Mouse (Mus musculus): ENCODE data around the gene Rad17. TPM values are rescaled to one million over a fixed set of nuclear protein-coding genes. Genes with fewer than 3 reads are reported as not detected.

Gene Rad17
- polyA plus RNA-seq, 1 experiment: 11.9 TPM

DNA sequence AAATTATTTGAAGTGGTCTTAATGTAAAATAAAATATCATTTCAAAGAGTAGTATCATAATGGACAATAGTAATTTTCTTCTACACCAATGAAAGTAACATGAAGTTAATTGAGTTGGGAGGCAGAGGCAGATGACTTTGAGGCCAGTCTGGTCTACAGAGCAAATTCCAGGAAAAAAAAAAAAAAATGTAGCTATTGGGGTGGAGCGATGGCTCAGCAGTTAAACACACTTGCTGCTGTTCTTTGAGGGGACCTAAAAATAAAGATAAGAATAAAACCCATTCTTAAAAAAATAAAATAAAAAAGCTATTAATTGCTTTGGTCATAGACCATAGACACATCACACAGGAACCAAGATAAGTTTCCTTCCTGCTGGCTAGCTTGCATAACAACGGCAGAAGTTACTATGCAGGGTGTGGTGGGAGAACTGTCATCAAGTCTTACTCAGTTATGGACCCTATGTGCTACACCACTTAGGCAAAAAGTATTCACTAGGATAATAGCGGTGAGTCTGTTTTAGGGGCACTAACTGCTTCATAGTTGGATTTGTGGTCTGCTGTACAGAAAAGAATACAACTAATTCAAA, 16.7 kb downstream of the Rad17 start:
- WGBS: 54% methylated on average over 3 of the region's 3 CpGs
- Histone ChIP-seq H3K4me1 (ENCODE audit: control insufficient read depth, insufficient read depth, low read length) (no peaks in the 10 kb centered on the region; the same call in 1 of the 2 replicates), H3K4me3 (replicated peaks; ENCODE audit: control insufficient read depth, low read depth, low read length) (no peak overlapping the region), H3K27ac (ENCODE audit: control insufficient read depth, insufficient read depth, low read depth, low read length, poor library complexity) (no peak overlapping the region)
- TF ChIP-seq CTCF (IDR thresholded peaks at IDR 0.05; ENCODE audit: control insufficient read depth, insufficient read depth, low read length) (no peak), POLR2A (IDR thresholded peaks at IDR 0.05; ENCODE audit: borderline replicate concordance, control insufficient read depth, low read depth, low read length) (no peak)

DNA sequence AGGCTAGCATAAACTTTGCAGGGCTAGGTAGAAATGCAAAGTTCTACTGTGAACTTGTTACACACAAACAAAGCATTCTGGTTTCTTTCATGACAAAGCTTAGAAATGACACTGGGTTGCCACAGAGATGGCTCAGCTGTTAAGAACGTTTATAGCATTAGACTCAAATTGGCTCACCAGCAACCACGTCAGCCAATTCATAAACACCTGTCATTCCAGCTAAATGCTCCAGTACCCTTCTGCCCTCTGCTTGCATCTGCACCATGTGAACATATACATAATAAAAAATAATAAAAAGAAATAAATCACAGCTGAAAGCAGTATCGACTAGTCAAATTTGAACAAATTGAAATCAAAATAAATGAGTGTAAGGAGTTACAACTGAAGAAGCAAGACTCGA, 28.6 kb downstream of the Rad17 start:
- 90% methylated on average over 4 of the region's 4 CpGs for WGBS
- no peak overlapping the region for H3K27ac ChIP-seq (ENCODE audit: control insufficient read depth, insufficient read depth, low read depth, low read length, poor library complexity)
- H3K4me1 ChIP-seq (ENCODE audit: control insufficient read depth, insufficient read depth, low read length): no peaks in the 10 kb centered on the region
- TF ChIP-seq CTCF (IDR thresholded peaks at IDR 0.05; ENCODE audit: control insufficient read depth, insufficient read depth, low read length): no peak
- no peak for TF ChIP-seq POLR2A (IDR thresholded peaks at IDR 0.05; ENCODE audit: borderline replicate concordance, control insufficient read depth, low read depth, low read length)
- no peak overlapping the region for H3K4me3 ChIP-seq (replicated peaks; ENCODE audit: control insufficient read depth, low read depth, low read length)

DNA sequence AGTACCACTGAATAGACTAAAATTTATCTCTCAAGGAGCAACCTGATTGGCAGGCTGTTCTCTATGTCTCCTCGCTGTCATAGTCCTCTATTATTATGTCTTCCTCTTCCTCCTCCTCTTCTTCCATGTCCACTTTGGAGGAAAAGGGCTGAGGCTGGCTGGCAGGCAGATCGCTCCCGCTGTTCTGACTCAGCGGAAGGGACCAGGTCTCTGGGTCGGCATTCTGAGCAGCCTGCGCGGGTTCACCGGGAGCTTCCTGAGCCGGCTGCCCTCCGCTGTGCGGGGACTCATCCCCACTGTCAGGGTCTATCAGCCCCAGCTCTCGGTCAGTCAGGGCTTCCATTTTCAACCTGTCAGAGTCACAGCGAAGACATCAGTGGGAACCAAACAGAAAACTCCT, 33.3 kb downstream of the Rad17 start:
- no peak overlapping the region for H3K4me3 ChIP-seq (replicated peaks; ENCODE audit: control insufficient read depth, low read depth, low read length)
- TF ChIP-seq CTCF (IDR thresholded peaks at IDR 0.05; ENCODE audit: control insufficient read depth, insufficient read depth, low read length) (no peak), POLR2A (IDR thresholded peaks at IDR 0.05; ENCODE audit: borderline replicate concordance, control insufficient read depth, low read depth, low read length) (no peak)
- H3K27ac ChIP-seq (ENCODE audit: control insufficient read depth, insufficient read depth, low read depth, low read length, poor library complexity): no peak overlapping the region
- 94% methylated on average over 13 of the region's 13 CpGs for WGBS
- no peaks in the 10 kb centered on the region; the same call in 1 of the 2 replicates for H3K4me1 ChIP-seq (ENCODE audit: control insufficient read depth, insufficient read depth, low read length)

DNA sequence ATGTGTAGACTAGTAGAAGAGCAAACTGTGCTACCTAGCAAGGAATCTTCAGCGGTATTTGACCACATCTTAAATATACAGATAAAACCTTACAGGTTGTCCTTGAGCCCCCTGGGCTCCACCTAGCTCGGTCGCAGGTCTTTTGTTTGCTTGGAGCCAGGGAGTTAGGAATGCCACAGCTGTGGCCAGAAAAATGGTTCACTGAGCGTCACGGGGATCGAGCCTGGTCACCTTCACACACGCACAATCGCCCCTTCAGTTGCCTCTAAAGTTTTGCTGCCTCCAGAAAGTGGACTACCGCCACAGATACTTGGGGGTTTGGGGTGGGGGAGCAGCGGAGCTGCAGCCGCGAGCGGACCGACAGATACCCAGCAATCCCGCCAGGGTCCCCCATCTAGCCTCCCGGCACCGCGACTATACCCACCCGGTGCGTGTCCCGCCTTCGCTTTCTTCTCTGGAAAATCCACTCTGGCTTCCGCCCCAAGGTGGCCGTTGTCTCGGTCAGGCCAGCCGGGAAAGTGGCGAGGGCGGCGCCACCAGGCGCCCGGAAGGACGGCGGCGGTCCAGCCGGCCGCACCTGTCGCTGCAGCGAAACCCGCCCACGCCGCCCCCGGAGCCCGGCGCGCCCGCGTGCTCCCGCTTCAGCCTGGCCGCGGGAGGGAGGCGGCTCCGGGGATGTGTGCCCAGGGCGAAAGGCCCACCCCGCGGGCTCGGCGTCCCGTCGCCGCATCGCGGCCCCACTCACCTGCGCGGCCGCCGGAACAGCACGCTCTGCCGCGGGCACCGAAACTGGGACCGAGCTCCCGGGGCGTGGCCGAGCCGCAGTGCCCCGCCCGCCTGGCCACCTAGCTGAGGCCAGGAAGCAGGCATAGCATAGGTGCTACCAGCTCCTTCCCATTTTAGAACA, 34.4 kb downstream of the Rad17 start, which contains the start of gene Marveld2:
Gene Marveld2 (minus strand): TSS at position 791 of the 907 bp plus-strand sequence.
- Histone ChIP-seq H3K27ac (ENCODE audit: control insufficient read depth, insufficient read depth, low read depth, low read length, poor library complexity) (0 out of 2 replicates have a peak within 1 kb of the TSS, but pooled peaks have one; percentile 27), H3K4me1 (ENCODE audit: control insufficient read depth, insufficient read depth, low read length) (no peaks in the 10 kb centered on the region; the same call in 1 of the 2 replicates), H3K4me3 (replicated peaks; ENCODE audit: control insufficient read depth, low read depth, low read length) (peak within 1 kb of the TSS; percentile 64)
- TF ChIP-seq CTCF (IDR thresholded peaks at IDR 0.05; ENCODE audit: control insufficient read depth, insufficient read depth, low read length) (no peak), POLR2A (IDR thresholded peaks at IDR 0.05; ENCODE audit: borderline replicate concordance, control insufficient read depth, low read depth, low read length) (no peak)
- 3% methylated on average over 77 of the region's 77 CpGs for WGBS

DNA sequence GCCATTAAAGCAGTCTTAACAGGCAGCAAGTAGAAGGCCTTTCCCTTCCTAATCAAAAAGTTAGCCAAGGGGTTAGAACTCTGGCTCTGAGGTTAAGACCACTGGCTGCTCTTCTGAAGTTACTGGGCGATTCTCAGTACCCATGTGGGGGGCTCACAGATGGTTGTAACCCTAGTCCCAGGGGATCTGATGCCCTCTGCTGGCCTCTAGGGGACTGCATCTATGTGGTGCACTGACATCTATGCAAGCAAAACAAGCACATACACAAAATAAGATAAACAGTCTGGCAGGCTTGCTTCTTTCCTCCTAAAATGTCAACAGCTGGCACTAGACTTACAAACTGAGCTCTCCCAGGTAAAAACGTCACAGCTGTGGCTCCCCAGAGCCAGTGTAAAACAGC, 37.9 kb downstream of the Rad17 start:
- H3K27ac ChIP-seq (ENCODE audit: control insufficient read depth, insufficient read depth, low read depth, low read length, poor library complexity): no peak overlapping the region
- WGBS: 73% methylated on average over 2 of the region's 2 CpGs
- no peaks in the 10 kb centered on the region; the same call in 1 of the 2 replicates for H3K4me1 ChIP-seq (ENCODE audit: control insufficient read depth, insufficient read depth, low read length)
- TF ChIP-seq POLR2A (IDR thresholded peaks at IDR 0.05; ENCODE audit: borderline replicate concordance, control insufficient read depth, low read depth, low read length): no peak
- 0 out of 2 replicates have a peak, but pooled peaks have one; percentile 8 for TF ChIP-seq CTCF (IDR thresholded peaks at IDR 0.05; ENCODE audit: control insufficient read depth, insufficient read depth, low read length)
- no peak overlapping the region for H3K4me3 ChIP-seq (replicated peaks; ENCODE audit: control insufficient read depth, low read depth, low read length)

DNA sequence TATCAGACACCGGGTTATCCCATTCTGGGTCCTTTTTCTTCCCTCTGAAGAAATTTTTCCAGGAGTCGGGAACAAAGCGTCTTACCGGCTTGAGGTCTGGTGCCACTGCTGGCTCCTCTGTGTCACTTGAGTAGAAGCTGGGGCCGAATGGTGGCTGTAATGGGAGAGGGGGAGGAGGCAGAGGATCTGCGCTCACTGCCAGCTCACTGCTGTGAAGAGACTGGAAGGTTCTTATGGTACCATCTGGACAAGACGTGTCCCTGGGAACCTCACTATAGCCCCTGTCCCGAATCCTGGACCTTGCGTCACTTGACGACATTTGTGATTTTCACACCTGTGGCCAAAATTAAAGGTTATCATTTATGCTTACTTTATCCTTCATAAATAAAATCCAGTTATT, 38.6 kb downstream of the Rad17 start:
- no peak for TF ChIP-seq POLR2A (IDR thresholded peaks at IDR 0.05; ENCODE audit: borderline replicate concordance, control insufficient read depth, low read depth, low read length)
- no peak for TF ChIP-seq CTCF (IDR thresholded peaks at IDR 0.05; ENCODE audit: control insufficient read depth, insufficient read depth, low read length)
- Histone ChIP-seq H3K27ac (ENCODE audit: control insufficient read depth, insufficient read depth, low read depth, low read length, poor library complexity) (no peak overlapping the region), H3K4me3 (replicated peaks; ENCODE audit: control insufficient read depth, low read depth, low read length) (no peak overlapping the region), H3K4me1 (ENCODE audit: control insufficient read depth, insufficient read depth, low read length) (no peaks in the 10 kb centered on the region; the same call in 1 of the 2 replicates)
- 95% methylated on average over 10 of the region's 10 CpGs for WGBS

DNA sequence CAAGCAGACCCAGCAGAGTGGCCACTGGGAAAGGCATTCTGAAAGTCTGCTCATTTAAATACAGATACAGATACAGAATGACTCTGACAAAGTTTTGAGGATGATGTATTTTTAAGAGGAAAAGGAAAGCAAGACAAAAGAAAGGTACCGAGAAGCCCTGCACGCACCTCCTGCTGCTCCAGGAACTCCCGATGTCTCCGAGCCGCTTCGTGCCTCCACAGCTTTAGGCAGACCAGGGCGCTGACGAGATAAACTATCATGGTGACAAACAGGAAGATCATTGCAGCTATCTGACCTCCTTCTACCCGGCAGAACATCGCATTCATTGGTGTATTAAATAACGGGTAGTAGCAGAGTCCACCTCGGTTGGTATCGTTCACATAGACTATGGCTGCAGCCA, 39.6 kb downstream of the Rad17 start:
- H3K4me1 ChIP-seq (ENCODE audit: control insufficient read depth, insufficient read depth, low read length): no peaks in the 10 kb centered on the region
- H3K27ac ChIP-seq (ENCODE audit: control insufficient read depth, insufficient read depth, low read depth, low read length, poor library complexity): no peak overlapping the region
- no peak overlapping the region for H3K4me3 ChIP-seq (replicated peaks; ENCODE audit: control insufficient read depth, low read depth, low read length)
- no peak for TF ChIP-seq CTCF (IDR thresholded peaks at IDR 0.05; ENCODE audit: control insufficient read depth, insufficient read depth, low read length)
- no peak for TF ChIP-seq POLR2A (IDR thresholded peaks at IDR 0.05; ENCODE audit: borderline replicate concordance, control insufficient read depth, low read depth, low read length)
- WGBS: 91% methylated on average over 13 of the region's 13 CpGs

DNA sequence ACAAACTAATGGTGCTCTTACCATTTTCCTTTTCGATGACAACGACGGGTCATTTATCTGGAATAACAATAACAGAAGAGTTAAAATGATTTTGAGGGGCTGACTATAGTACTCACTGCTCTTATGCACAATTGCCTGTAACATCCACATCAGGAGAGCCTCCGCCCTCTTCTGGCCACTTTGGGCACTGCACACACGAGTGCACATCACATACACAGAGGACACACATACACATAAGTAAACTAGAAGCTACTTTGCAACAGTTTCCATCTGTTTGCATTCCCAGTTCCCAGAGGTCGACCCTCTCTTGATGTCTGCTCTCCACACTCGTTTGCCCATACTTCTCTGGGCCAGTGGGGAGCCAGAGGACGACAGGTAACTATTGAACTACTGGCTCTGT, 43.1 kb downstream of the Rad17 start:
- H3K4me3 ChIP-seq (replicated peaks; ENCODE audit: control insufficient read depth, low read depth, low read length): no peak overlapping the region
- 83% methylated on average over 8 of the region's 8 CpGs for WGBS
- no peak overlapping the region for H3K27ac ChIP-seq (ENCODE audit: control insufficient read depth, insufficient read depth, low read depth, low read length, poor library complexity)
- H3K4me1 ChIP-seq (ENCODE audit: control insufficient read depth, insufficient read depth, low read length): no peaks in the 10 kb centered on the region
- TF ChIP-seq CTCF (IDR thresholded peaks at IDR 0.05; ENCODE audit: control insufficient read depth, insufficient read depth, low read length): peak; percentile 27; the same call in 1 of the 2 replicates
- no peak for TF ChIP-seq POLR2A (IDR thresholded peaks at IDR 0.05; ENCODE audit: borderline replicate concordance, control insufficient read depth, low read depth, low read length)

All from bone marrow, adult 2 months (tissue).